Mouse (Mus musculus) spleen, postnatal 10 days (tissue): ENCODE results near the gene Zbtb45.

Experiments used
- DNase-seq, 2 experiments: peaks; one replicate each; pipeline ENCODE4 v3.0.0; 2021 to 2022; ENCODE audit warnings: low spot score in 2 of 2

Zbtb45 gene

GRCm38 (mm10) chr7:12998851-12999250, 11.0 kb downstream of the Zbtb45 start, which contains the start of gene Trim28:
TSS of gene Trim28 (plus strand) at chr7:12999114.
- no peak for DNase-seq

- DNase-seq: no peak
Measured at GRCm38 (mm10) chr7:12998053-12998452, 11.8 kb downstream of the Zbtb45 start, which contains the start of gene Slc27a5. TSS of gene Slc27a5 (minus strand) at chr7:12998192.

DNA sequence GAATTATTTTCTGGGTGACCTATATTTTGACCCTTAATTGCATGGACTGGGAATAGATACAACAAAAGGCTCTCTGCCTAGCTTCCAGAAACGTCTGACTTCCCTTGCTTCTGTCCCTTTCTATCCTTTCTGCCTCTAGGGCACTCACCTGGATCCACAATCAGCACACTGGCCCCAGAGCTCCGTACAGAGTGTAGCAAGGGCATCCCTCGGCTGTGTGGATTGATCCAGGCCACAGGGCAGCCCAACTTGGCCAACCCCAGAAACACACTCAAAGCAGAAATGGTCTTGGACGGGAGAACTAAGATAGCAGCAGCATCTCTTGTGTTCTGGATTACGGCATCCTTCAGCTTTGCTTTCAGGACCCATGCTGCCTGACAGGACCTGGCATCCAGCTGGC, 12.6 kb downstream of the Zbtb45 start:
- DNase-seq: no peak

GRCm38 (mm10) chr7:12995862-12996261, 14.0 kb downstream of the Zbtb45 start:
- no peak for DNase-seq

GRCm38 (mm10) chr7:12993148-12993547, 16.7 kb downstream of the Zbtb45 start:
- no peak for DNase-seq

DNA sequence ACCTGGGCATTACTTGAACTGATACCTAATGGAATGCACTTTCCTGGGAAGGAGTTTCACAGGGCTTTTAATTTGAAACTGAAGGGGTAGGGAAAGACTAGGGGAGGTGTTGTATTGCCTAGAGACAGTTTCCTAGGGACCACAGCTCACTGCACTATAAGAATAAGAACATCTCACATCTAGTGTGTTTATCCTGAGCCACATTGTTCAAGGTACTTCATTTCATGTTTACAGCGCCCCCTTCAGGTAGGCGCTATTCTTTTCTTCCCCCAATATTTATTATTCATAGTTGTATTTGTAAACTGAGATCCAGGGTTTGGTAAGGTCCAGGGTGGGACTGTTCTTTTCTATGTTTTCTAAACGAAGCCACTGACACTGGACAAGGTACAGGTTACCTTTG, 17.6 kb downstream of the Zbtb45 start:
- peak in 1 of 2 experiments; percentile 69 for DNase-seq

- DNase-seq: peak in 1 of 2 experiments; percentile 47
Measured at GRCm38 (mm10) chr7:12987409-12988189, 22.2 kb downstream of the Zbtb45 start.

GRCm38 (mm10) chr7:12986906-12987305, 22.9 kb downstream of the Zbtb45 start:
- no peak for DNase-seq

DNA sequence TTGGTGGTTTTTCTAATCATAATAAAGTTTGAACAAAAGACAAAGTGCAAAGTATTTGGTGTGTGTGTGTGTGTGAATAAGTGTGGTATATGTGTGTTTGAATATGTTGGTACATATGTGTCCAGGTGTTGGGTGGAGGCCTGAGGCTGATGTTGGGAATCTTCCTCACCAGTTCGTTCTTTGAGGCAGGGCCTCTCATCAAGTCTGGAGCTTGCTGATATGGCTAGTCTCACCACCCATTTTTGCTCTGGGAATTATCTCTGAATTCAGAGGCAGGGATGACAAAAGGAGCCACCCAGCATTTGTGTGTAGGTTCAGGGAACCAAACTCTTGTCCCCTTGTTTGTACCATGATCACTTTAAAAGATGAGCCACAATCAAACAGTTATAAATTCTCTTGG, 24.1 kb downstream of the Zbtb45 start:
- DNase-seq: no peak

- no peak for DNase-seq
Measured at GRCm38 (mm10) chr7:12980291-12980690, 29.5 kb downstream of the Zbtb45 start.

GRCm38 (mm10) chr7:12979776-12980175, 30.1 kb downstream of the Zbtb45 start:
- DNase-seq: no peak

GRCm38 (mm10) chr7:12978931-12979722, 30.7 kb downstream of the Zbtb45 start:
- DNase-seq: no peak

DNA sequence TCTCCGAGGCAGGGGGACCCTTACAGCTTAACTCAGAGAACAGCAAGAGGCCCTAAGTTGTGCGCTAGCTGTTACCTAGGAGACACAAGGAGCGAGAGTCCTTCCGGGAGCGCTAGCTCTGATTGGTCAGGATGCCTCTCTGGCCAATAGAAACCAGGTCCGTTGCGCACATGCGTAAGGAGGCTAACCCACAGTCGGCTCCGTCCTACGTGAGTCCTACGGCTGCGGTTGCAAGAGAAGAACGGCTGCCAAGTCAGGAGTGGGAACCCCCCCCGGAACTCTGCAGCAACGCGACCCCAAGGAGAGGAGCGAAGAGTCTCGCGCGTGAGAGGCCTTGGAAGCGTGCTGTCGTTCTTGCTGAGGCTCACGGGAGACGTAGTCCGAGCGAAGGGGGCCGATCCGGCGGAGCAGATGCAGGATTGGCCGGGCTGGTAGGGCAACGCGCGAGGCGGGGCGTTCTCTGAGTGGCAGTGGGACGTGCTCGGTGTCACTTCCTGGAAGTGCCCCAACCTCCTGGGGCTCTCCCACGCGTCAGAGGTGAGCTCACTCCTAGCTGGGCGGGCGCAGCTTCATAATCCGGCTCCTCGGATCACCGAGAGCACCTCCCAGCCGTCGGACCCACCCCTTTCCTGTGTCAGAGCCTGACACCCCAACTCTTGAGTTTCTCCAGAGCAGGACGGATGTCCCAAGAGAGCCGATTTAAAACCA, 32.0 kb downstream of the Zbtb45 start, which contains the start of gene Zfp446:
TSS of gene Zfp446 (plus strand) at position 167 of the 708 bp plus-strand sequence.
- peak; percentile 89 to 97 for DNase-seq

DNA sequence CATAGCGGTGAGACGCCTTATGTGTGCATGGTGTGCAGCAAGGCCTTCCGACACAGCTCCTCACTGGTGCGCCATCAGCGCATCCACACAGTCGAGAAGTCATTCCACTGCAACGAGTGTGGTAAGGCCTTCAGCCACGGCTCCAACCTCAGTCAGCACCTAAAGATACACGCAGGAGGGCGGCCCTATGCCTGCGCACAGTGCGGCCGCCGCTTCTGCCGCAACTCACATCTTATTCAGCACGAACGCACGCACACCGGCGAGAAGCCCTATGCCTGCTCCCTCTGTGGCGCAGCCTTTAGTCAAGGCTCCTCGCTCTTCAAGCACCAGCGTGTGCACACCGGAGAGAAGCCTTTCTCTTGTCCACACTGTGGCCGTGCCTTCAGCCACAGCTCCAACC, 38.9 kb downstream of the Zbtb45 start:
- no peak for DNase-seq

DNA sequence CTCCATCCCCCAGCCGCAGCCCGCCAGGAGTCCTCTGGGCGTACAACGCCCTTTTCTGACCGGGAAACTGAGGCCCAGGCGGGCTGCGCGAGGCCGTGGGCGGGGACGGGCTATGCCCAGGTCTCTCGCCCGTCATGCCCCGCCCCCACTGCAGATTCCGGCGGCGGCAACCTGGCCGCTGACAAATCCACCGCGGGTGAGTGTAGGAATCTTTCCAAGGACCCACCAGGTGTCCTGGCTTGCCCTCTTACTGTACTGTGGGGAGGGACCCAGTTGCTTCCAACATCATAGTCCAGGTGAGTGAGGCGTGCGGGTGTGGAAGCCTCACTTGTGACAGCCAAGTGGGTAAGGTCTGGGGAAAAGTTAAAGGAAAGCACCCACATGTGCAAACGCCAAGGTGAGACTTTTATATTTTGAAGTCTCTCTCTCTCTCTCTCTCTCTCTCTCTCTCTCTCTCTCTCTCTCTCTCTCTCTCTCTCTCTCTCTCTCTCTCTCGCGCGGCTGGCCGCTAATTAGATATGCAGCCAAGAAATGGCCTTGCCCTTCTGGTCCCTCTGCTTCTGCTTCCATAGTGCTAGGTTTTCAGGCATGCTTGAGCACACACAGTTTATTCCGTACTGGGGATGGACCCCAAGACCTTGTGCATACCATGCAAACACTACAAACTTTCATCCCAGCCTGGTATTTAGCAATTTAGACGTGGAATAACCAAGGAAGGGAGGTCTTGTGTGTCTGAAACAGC, 43.6 kb downstream of the Zbtb45 start:
- peak; percentile 73 to 84 for DNase-seq

GRCm38 (mm10) chr7:12965678-12966091, 44.1 kb downstream of the Zbtb45 start, which contains the start of gene Zfp324:
TSS of gene Zfp324 (plus strand) at chr7:12965838.
- DNase-seq: peak; percentile 74 to 91

- DNase-seq: peak; percentile 39 to 56
Measured at GRCm38 (mm10) chr7:12961511-12962141, 48.2 kb downstream of the Zbtb45 start.

DNA sequence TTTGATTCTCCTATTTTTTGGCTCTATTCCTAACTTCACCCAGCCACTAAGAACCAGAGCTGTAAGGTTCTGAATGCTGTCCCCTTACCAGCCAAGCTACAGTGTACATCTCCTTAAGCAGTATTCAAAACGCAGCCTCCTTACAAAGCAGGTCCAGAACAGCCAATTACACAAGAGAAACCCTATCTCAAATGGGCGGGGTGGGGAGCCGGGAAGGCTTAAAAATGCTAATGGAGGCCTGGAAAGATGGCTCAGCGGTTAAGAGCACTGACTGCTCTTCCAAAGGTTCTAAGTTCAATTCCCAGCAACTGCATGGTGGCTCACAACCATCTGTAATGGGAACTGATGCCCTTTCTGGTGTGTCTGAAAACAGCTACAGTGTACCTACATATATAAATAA, 50.1 kb downstream of the Zbtb45 start:
- DNase-seq: no peak

- no peak for DNase-seq
Measured at GRCm38 (mm10) chr7:12958948-12959347, 50.9 kb downstream of the Zbtb45 start.

DNA sequence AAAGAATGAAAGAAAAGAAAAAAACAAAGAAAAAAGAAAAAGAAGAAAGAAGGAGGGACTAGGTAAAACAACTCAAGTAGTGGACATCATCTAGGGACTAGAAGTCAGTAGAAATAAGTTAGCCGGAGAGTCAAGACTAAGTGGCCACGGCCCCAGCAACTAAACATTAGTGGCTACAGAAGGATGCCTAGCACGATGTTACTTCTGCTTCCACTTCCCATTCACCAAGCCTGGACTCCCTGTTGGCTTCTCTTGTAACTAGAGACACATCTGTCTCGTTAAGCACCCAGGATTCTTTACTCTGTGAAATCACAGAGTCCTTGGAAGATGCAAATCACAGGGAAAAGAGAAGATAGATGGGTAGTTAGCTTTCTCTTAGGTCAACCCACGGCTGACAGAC, 52.3 kb downstream of the Zbtb45 start:
- no peak for DNase-seq

DNA sequence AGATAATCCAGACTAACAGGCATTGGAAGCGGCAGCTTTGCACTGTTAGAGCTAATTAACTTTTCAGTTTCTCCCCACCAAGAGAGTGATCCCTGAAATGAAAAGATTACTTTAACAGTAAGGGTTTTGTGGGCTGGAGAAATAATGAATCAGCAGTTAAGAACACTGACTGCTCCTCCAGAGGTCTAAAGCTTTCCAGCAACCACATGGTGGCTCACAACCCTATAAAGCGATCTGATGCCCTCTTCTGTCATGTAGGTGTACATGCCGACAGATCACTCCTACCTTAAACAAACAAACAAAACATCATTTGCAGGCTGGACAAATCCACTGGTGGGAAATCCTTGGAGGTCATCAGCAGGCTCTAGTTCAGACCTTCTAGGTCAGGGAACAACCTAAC, 54.9 kb downstream of the Zbtb45 start:
- DNase-seq: no peak
